Mouse (Mus musculus): Measurements from ENCODE around the gene Negr1.

GRCm38 (mm10) chr3:157188939-157189725 lies 627.5 kb downstream of the Negr1 start:
- TF ChIP-seq CTCF (conservative IDR thresholded peaks at IDR 0.05 in 1 of 2, IDR thresholded peaks at IDR 0.05 in 1 of 2; ENCODE audit: low read depth in 2 of 2, low read length in 2 of 2) = no peak
- no peak for TF ChIP-seq ZNF384 (IDR thresholded peaks at IDR 0.05; ENCODE audit: low read depth, low read length)
- no peak for TF ChIP-seq MYC (IDR thresholded peaks at IDR 0.05; ENCODE audit: low read depth, low read length)
